8 mouse cellular contexts compared by ENCODE assay signal in genomic region chr11:75461743-75462252, GRCm38 (mm10). TPM values are rescaled to one million over a fixed set of nuclear protein-coding genes. Genes with fewer than 3 reads are reported as not detected.
DNase-seq lines count a peak whose midpoint lies in the region; ATAC-seq and TF ChIP-seq lines count a peak whose summit lies in the region.

No protein-coding gene starts in this region.

- H3K36me3 ChIP-seq in kidney, adult 2 months (ENCODE audit: control insufficient read depth, insufficient read depth, low read length): peaks cover 15% of the 10 kb centered on the region
- no peaks in the 10 kb centered on the region; the same call in 1 of the 2 replicates for H3K36me3 ChIP-seq in ES-E14 (ENCODE audit: control insufficient read depth, insufficient read depth, low read length, poor library complexity, severe bottlenecking)
- H3K36me3 ChIP-seq in forebrain, embryonic 14.5 days (ENCODE audit: control insufficient read depth, insufficient read depth, low read length): peaks cover 8% of the 10 kb centered on the region; the same call in 1 of the 2 replicates
- peaks cover 24% of the 10 kb centered on the region for H3K36me3 ChIP-seq in liver, postnatal 0 days (replicated peaks; ENCODE audit: insufficient read depth, low read length)

- peaks cover 33% of the 10 kb centered on the region for H3K4me1 ChIP-seq in kidney, adult 2 months (ENCODE audit: control insufficient read depth, insufficient read depth, low read length)
- H3K4me1 ChIP-seq in ES-E14 (ENCODE audit: control insufficient read depth in 2 of 2, insufficient read depth in 2 of 2, low read length in 2 of 2, poor library complexity in 1 of 2): peaks cover 2 to 9% of the 10 kb centered on the region in 2 experiments; a peak in 3 of 4 replicates
- H3K4me1 ChIP-seq in forebrain, embryonic 14.5 days (ENCODE audit: control insufficient read depth, insufficient read depth, low read length): peaks cover 18% of the 10 kb centered on the region
- peaks cover 47% of the 10 kb centered on the region for H3K4me1 ChIP-seq in liver, postnatal 0 days (ENCODE audit: insufficient read depth)

- peak overlapping the region; percentile 78 for H3K9ac ChIP-seq in ES-E14 (ENCODE audit: insufficient read depth, low read depth, low read length, poor library complexity, severe bottlenecking)
- peak overlapping the region; percentile 76 for H3K9ac ChIP-seq in forebrain, embryonic 14.5 days (ENCODE audit: low read length)
- peak overlapping the region; percentile 93 for H3K9ac ChIP-seq in liver, postnatal 0 days (replicated peaks)

- peak; percentile 43 for ATAC-seq in forebrain, embryonic 14.5 days
- no peak for ATAC-seq in liver, postnatal 0 days
- ATAC-seq in inflammation-experienced regulatory T-cells, adult 6 months: no peak

- WGBS in kidney, adult 2 months: 1% methylated on average over 30 of the region's 30 CpGs
- 1% methylated on average over 29 of the region's 30 CpGs for WGBS in forebrain, embryonic 14.5 days
- under 1% methylated on average over 28 of the region's 30 CpGs for WGBS in liver, postnatal 0 days (ENCODE audit: insufficient replicate concordance)

- TF ChIP-seq CTCF in kidney, adult 2 months (conservative IDR thresholded peaks at IDR 0.05; ENCODE audit: insufficient read depth, insufficient read length, low read depth, low read length): no peak
- no peak for TF ChIP-seq CTCF in liver, postnatal 0 days (IDR thresholded peaks at IDR 0.05; ENCODE audit: low read depth)

- in situ Hi-C loops in ES-E14 (cut with MboI; ENCODE audit: low sequenced_read_pairs in 2 of 2, unreplicated experiment in 2 of 2): no loop called here

- H3K27ac ChIP-seq in kidney, adult 2 months (ENCODE audit: insufficient read depth, low read depth, low read length): peak overlapping the region; percentile 99
- peak overlapping the region; percentile 52 for H3K27ac ChIP-seq in ES-E14 (ENCODE audit: insufficient read depth, low read depth, low read length, poor library complexity, severe bottlenecking)
- H3K27ac ChIP-seq in forebrain, embryonic 14.5 days (ENCODE audit: low read depth, low read length): peak overlapping the region; percentile 55; the same call in 1 of the 2 replicates
- peak overlapping the region; percentile 93 for H3K27ac ChIP-seq in liver, postnatal 0 days (ENCODE audit: low read depth)

- H3K9me3 ChIP-seq in ES-E14 (ENCODE audit: control insufficient read depth, insufficient read depth, low read depth, low read length): no peaks in the 10 kb centered on the region
- H3K9me3 ChIP-seq in forebrain, embryonic 14.5 days (replicated peaks; ENCODE audit: control insufficient read depth, low read length): no peaks in the 10 kb centered on the region
- H3K9me3 ChIP-seq in liver, postnatal 0 days (ENCODE audit: low read length): no peaks in the 10 kb centered on the region

- no peak for TF ChIP-seq POLR2A in kidney, adult 2 months (IDR thresholded peaks at IDR 0.05; ENCODE audit: low read depth, low read length)

- no peak for TF ChIP-seq EP300 in liver, postnatal 0 days (IDR thresholded peaks at IDR 0.05; ENCODE audit: low read depth)

- no peak for DNase-seq in kidney, adult 2 months
- no peak for DNase-seq in kidney, adult 8-10 months
- no peak for DNase-seq in ES-E14 (ENCODE audit: low read depth, low spot score)
- no peak for DNase-seq in forebrain, embryonic 14.5 days (ENCODE audit: low spot score)
- DNase-seq in liver, postnatal 0 days: no peak
- no peak for DNase-seq in cerebellum, postnatal 36 days
- no peak for DNase-seq in right cerebral cortex, adult 18-20 months

- H3K27me3 ChIP-seq in kidney, adult 2 months (replicated peaks; ENCODE audit: control insufficient read depth, insufficient read depth, low read length): no peaks in the 10 kb centered on the region
- H3K27me3 ChIP-seq in forebrain, embryonic 14.5 days (replicated peaks; ENCODE audit: control insufficient read depth, insufficient read depth, low read length): no peaks in the 10 kb centered on the region
- H3K27me3 ChIP-seq in liver, postnatal 0 days (ENCODE audit: insufficient read depth, low read length): no peaks in the 10 kb centered on the region

- H3K4me2 ChIP-seq in forebrain, embryonic 14.5 days (ENCODE audit: low read length): peak overlapping the region; percentile 88
- peak overlapping the region; percentile 75 for H3K4me2 ChIP-seq in liver, postnatal 0 days (ENCODE audit: low read depth, low read length)

- H3K4me3 ChIP-seq in kidney, adult 2 months (ENCODE audit: insufficient read depth, low read depth, low read length): peak overlapping the region; percentile 85
- H3K4me3 ChIP-seq in ES-E14 (ENCODE audit: insufficient read depth in 1 of 2, low read depth in 1 of 2, low read length in 2 of 2, poor library complexity in 1 of 2, severe bottlenecking in 1 of 2): peak overlapping the region; percentile 89 to 93
- peak overlapping the region; percentile 66 for H3K4me3 ChIP-seq in forebrain, embryonic 14.5 days (ENCODE audit: low read depth, low read length)
- H3K4me3 ChIP-seq in liver, postnatal 0 days (ENCODE audit: low read depth, low read length): peak overlapping the region; percentile 76

TF ChIP-seq in ES-E14, 5 proteins besides CTCF, POLR2A, EP300 and RAD21:
- TF ChIP-seq MAFK (IDR thresholded peaks at IDR 0.05; ENCODE audit: insufficient read depth, low read depth, low read length) (no peak), ZC3H11A (IDR thresholded peaks at IDR 0.05; ENCODE audit: borderline replicate concordance, low read depth, low read length) (no peak), HCFC1 (IDR thresholded peaks at IDR 0.05; ENCODE audit: borderline replicate concordance, insufficient read depth, low read length) (no peak), ZNF384 (IDR thresholded peaks at IDR 0.05; ENCODE audit: low read depth, low read length) (no peak), CHD2 (IDR thresholded peaks at IDR 0.05; ENCODE audit: low read depth, low read length) (no peak)

RNA-seq across cellular contexts. Expression of gene Tlcd2, which starts 0.3 kb away (rescaled TPM):
- 14.2 and 14.6 TPM in 2 replicates for polyA plus RNA-seq in kidney, adult 2 months (2012; rRNA removed)
- 5.9 and 6.6 TPM in 2 replicates for total RNA-seq in ES-E14 (2012; rRNA removed)
- polyA plus RNA-seq in forebrain, embryonic 14.5 days (2014; fragmentation: Nextera tagmentation; extraction: Ambion mirVana): 0.94 and 1.3 TPM in 2 replicates
- polyA plus RNA-seq in liver, postnatal 0 days (2015; fragmentation: Nextera tagmentation; extraction: Ambion mirVana): 34.2 and 35.6 TPM in 2 replicates
- polyA plus RNA-seq in inflammation-experienced regulatory T-cells, adult 6 months (2017; shearing (Covaris generic)): 10 to 100 TPM in 2 of 3 experiments, 1 to 10 TPM in 1; 10.0 to 23.2 (median 21.3) TPM

RNA-seq across cellular contexts. Expression of gene Wdr81, which starts 7.3 kb away (rescaled TPM):
- 17.7 and 21.0 TPM in 2 replicates for polyA plus RNA-seq in kidney, adult 2 months (2012; rRNA removed)
- total RNA-seq in ES-E14 (2012; rRNA removed): 8.5 and 11.8 TPM in 2 replicates
- 4.9 and 6.9 TPM in 2 replicates for polyA plus RNA-seq in forebrain, embryonic 14.5 days (2014; fragmentation: Nextera tagmentation; extraction: Ambion mirVana)
- polyA plus RNA-seq in liver, postnatal 0 days (2015; fragmentation: Nextera tagmentation; extraction: Ambion mirVana): 8.4 and 9.5 TPM in 2 replicates
- 1 to 10 TPM; 5.1 to 7.9 (median 5.2) TPM for polyA plus RNA-seq in inflammation-experienced regulatory T-cells, adult 6 months (2017; shearing (Covaris generic))

RNA-seq across cellular contexts. Expression of gene Serpinf2, which starts 22.4 kb away (rescaled TPM):
- polyA plus RNA-seq in kidney, adult 2 months (2012; rRNA removed): 126 and 141 TPM in 2 replicates
- 0.27 TPM in 1 of 2 replicates, not detected in the other for total RNA-seq in ES-E14 (2012; rRNA removed)
- not detected in 2 replicates for polyA plus RNA-seq in forebrain, embryonic 14.5 days (2014; fragmentation: Nextera tagmentation; extraction: Ambion mirVana)
- 975 and 1,049 TPM in 2 replicates for polyA plus RNA-seq in liver, postnatal 0 days (2015; fragmentation: Nextera tagmentation; extraction: Ambion mirVana)
- polyA plus RNA-seq in inflammation-experienced regulatory T-cells, adult 6 months (2017; shearing (Covaris generic)): not detected

RNA-seq across cellular contexts. Expression of gene Prpf8, which starts 24.8 kb away (rescaled TPM):
- 88.0 and 92.7 TPM in 2 replicates for polyA plus RNA-seq in kidney, adult 2 months (2012; rRNA removed)
- total RNA-seq in ES-E14 (2012; rRNA removed): 256 and 338 TPM in 2 replicates
- polyA plus RNA-seq in forebrain, embryonic 14.5 days (2014; fragmentation: Nextera tagmentation; extraction: Ambion mirVana): 67.0 and 73.1 TPM in 2 replicates
- 12.1 and 13.9 TPM in 2 replicates for polyA plus RNA-seq in liver, postnatal 0 days (2015; fragmentation: Nextera tagmentation; extraction: Ambion mirVana)
- polyA plus RNA-seq in inflammation-experienced regulatory T-cells, adult 6 months (2017; shearing (Covaris generic)): 10 to 100 TPM; 37.6 to 48.7 (median 43.8) TPM

RNA-seq across cellular contexts. Expression of gene Serpinf1, which starts 39.3 kb away (rescaled TPM):
- 17.2 and 29.9 TPM in 2 replicates for polyA plus RNA-seq in kidney, adult 2 months (2012; rRNA removed)
- 20.3 and 24.7 TPM in 2 replicates for total RNA-seq in ES-E14 (2012; rRNA removed)
- 23.6 and 35.0 TPM in 2 replicates for polyA plus RNA-seq in forebrain, embryonic 14.5 days (2014; fragmentation: Nextera tagmentation; extraction: Ambion mirVana)
- 823 and 833 TPM in 2 replicates for polyA plus RNA-seq in liver, postnatal 0 days (2015; fragmentation: Nextera tagmentation; extraction: Ambion mirVana)
- 1 to 10 TPM; 3.3 to 5.0 (median 4.9) TPM for polyA plus RNA-seq in inflammation-experienced regulatory T-cells, adult 6 months (2017; shearing (Covaris generic))

Comparison
In these comparisons a context has a peak if more than half of its experiments do, and no peak if none do; other contexts are left out.
1. RNA of gene Serpinf2, which starts 22.4 kb away (polyA plus RNA-seq): 975 to 1,049 TPM in liver, postnatal 0 days and 126 to 141 TPM in kidney, adult 2 months; not detected in inflammation-experienced regulatory T-cells, adult 6 months and not detected in forebrain, embryonic 14.5 days; every median in the first group is over 100 times any median in the second.
2. Peak in every context shown above with its lines, with median percentiles within 50 percentile points of each other: H3K27ac ChIP-seq, H3K4me3 ChIP-seq and H3K9ac ChIP-seq.